Mouse (Mus musculus): ENCODE data around the gene Themis3. TPM values are rescaled to one million over a fixed set of nuclear protein-coding genes. Genes with fewer than 3 reads are reported as not detected.

Themis3 gene
- polyA plus RNA-seq, 1 experiment from 2014 or later: not detected

DNA sequence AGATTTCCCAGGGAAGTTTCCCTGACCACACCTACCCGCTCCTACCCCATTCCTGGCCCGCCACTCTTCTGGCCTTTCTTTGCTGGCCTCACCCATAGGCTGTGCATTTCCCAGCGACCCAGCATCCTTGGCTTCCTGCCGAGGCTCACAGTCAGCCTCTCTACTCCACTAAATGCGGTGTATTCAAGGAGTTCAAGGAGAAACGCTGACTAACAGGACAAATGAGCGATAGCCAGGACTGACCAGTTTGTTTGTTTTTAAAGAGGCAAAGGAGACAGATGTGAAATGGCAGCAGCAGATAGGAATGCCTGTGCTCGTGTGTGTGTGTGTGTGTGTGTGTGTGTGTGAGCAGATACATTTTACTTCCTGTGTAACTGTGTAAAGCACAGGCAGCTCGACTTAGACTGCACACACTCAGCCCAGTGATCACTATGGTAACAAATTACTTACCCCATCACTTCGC lies 84.2 kb downstream of the Themis3 start:
- no peak overlapping the region for H3K9ac ChIP-seq
- peaks cover 18% of the 10 kb centered on the region for H3K4me1 ChIP-seq (replicated peaks)
- no peak overlapping the region for H3K4me2 ChIP-seq
- H3K27me3 ChIP-seq: no peaks in the 10 kb centered on the region
- no peaks in the 10 kb centered on the region; the same call in 1 of the 2 replicates for H3K36me3 ChIP-seq (replicated peaks)
- 43% methylated on average over 10 of the region's 10 CpGs for WGBS (ENCODE audit: insufficient replicate concordance)
- no peaks in the 10 kb centered on the region for H3K9me3 ChIP-seq (replicated peaks)
- no peak overlapping the region for H3K4me3 ChIP-seq (replicated peaks)
- 0 out of 2 replicates have a peak overlapping the region, but pooled peaks have one; percentile 14 for H3K27ac ChIP-seq (replicated peaks)
- no peak for ATAC-seq (ENCODE audit: insufficient read depth)

DNA sequence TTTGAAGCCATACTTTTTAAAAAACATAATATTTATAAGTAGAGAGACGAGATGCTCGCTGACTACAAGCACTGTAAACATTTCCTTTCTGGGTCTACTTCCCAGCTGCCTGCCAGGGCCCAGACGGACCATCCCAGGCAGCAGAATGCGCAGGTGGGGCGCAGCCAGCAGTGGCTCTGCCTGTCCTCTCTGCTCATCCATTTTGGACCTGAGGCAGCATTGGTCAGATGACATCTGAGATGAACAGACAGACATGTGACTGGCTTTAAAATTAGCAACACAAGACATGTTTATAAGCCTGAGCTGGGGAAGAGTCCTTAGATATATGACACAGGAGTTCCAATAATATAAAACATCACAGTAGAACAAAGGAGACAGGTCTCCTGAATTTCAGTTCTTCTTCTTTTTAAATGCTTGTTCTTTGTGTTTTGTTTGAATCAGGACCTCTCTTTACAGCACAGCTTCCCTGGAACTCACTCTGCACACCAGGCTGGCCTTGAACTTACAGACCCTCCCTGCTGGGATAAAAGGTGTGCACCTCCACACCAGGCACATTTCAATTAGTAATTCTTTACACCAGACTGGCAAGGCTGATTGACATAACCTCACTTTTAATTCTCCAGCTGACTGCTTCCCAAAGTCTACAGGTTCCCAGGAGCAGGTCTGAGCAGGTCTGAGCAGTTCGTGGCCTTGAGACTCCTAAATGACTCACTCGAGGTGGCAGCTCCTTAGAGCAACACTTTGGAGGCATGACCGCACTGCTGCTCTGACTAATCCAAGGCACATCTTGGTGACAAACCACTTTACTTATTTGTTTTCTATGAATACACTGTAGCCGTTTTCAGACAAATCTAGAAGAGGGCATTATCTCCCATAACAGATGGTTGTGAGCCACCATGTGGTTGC lies 87.1 kb downstream of the Themis3 start:
- no peak for ATAC-seq (ENCODE audit: insufficient read depth)
- Histone ChIP-seq H3K9me3 (replicated peaks) (no peaks in the 10 kb centered on the region), H3K4me2 (no peak overlapping the region), H3K4me3 (replicated peaks) (no peak overlapping the region), H3K27ac (replicated peaks) (no peak overlapping the region), H3K36me3 (replicated peaks) (peaks cover 17% of the 10 kb centered on the region), H3K27me3 (no peaks in the 10 kb centered on the region), H3K4me1 (replicated peaks) (peaks cover 8% of the 10 kb centered on the region), H3K9ac (no peak overlapping the region)
- WGBS (ENCODE audit: insufficient replicate concordance): 72% methylated on average over 9 of the region's 9 CpGs

DNA sequence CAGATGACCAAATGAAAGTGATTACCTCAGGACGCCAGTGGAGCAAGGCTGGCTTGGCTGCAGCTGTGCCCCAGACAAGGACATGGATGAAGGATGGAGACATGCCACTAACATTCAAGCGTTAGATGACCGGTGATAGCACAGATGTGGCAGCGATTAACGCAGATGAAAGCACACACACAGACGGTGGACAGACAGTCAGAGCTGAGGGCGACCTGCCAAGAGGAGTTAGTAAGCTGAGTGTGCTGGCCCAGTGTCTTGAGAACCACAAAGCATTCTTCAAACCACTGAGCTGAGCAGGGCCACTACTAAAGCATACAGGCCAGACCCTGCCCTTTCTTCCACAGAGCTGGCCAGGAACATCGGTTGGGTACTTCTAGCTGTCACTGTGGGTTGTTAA lies 89.5 kb downstream of the Themis3 start:
- H3K36me3 ChIP-seq (replicated peaks): peaks cover 25% of the 10 kb centered on the region
- H3K27me3 ChIP-seq: no peaks in the 10 kb centered on the region
- no peaks in the 10 kb centered on the region for H3K9me3 ChIP-seq (replicated peaks)
- no peak overlapping the region for H3K4me2 ChIP-seq
- H3K4me3 ChIP-seq (replicated peaks): no peak overlapping the region
- no peak overlapping the region for H3K9ac ChIP-seq
- H3K27ac ChIP-seq (replicated peaks): no peak overlapping the region
- no peaks in the 10 kb centered on the region; the same call in 1 of the 2 replicates for H3K4me1 ChIP-seq (replicated peaks)
- ATAC-seq (ENCODE audit: insufficient read depth): no peak
- 82% methylated on average over 8 of the region's 8 CpGs for WGBS (ENCODE audit: insufficient replicate concordance)

Other genes with a start within 250 kb of the Themis3 start
- gene Mtcl1, start 144.9 kb downstream of the Themis3 start, polyA plus RNA-seq (2015; fragmentation: Nextera tagmentation; extraction: Ambion mirVana): 0.10 and 0.12 TPM in 2 replicates
- gene Rab12, start 74.9 kb downstream of the Themis3 start, polyA plus RNA-seq (2015; fragmentation: Nextera tagmentation; extraction: Ambion mirVana): 6.4 and 6.6 TPM in 2 replicates